Mouse (Mus musculus) forebrain, embryonic 13.5 days (tissue): ENCODE results near the gene Gatad1. TPM values are rescaled to one million over a fixed set of nuclear protein-coding genes. Genes with fewer than 3 reads are reported as not detected.
"Not testable (repeated sequence)": the region's sequence is repeated elsewhere in the genome, so short reads cannot be mapped to it uniquely, and the experiment has no call there.

Experiments used
- ATAC-seq: fragments of 200-750 bp; cut with Nextera tagmentation; 2 replicates; pipeline ENCODE4 v1.8.0; 2017
- H3K27ac ChIP-seq: fragments of 300-500 bp; sonication (generic); 2 replicates; pipeline ENCODE4 v1.5.1; 2015; ENCODE audit warnings: inconsistent platforms, mild to moderate bottlenecking, moderate library complexity
- H3K27me3 ChIP-seq: fragments of 300-500 bp; sonication (generic); 2 replicates; pipeline ENCODE4 v1.6.1; 2015; ENCODE audit warnings: mild to moderate bottlenecking, inconsistent platforms
- H3K36me3 ChIP-seq: fragments of 300-500 bp; sonication (generic); 2 replicates; pipeline ENCODE4 v1.6.1; 2015; ENCODE audit warnings: mild to moderate bottlenecking, inconsistent platforms; ENCODE audit not compliant: poor library complexity, severe bottlenecking
- H3K4me1 ChIP-seq: fragments of 300-500 bp; sonication (generic); 2 replicates; pipeline ENCODE4 v1.6.1; 2015; ENCODE audit warnings: inconsistent platforms
- H3K4me2 ChIP-seq: fragments of 300-500 bp; sonication (generic); 2 replicates; pipeline ENCODE4 v1.6.1; 2015; ENCODE audit warnings: inconsistent platforms, mild to moderate bottlenecking, moderate library complexity
- H3K4me3 ChIP-seq: fragments of 300-500 bp; sonication (generic); 2 replicates; pipeline ENCODE4 v1.5.1; 2015; ENCODE audit warnings: mild to moderate bottlenecking, inconsistent platforms
- H3K9ac ChIP-seq: fragments of 300-500 bp; sonication (generic); 2 replicates; pipeline ENCODE4 v1.6.1; 2015; ENCODE audit warnings: mild to moderate bottlenecking, inconsistent platforms
- H3K9me3 ChIP-seq: fragments of 300-500 bp; sonication (generic); replicated peaks from 2 replicates; pipeline ENCODE4 v1.6.1; 2016; ENCODE audit warnings: inconsistent platforms
- WGBS: fragments of 180-500 bp; shearing (Covaris S2); methylation state at CpG from one replicate; pipeline ENCODE4 v1.1.7; 2015; 5-methylcytosine and 5-hydroxymethylcytosine counted together
- polyA plus RNA-seq: library from polyadenylated mRNA; unstranded; fragments of >200 nt; fragmentation: Nextera tagmentation; extraction: Ambion mirVana; gene quantifications from 2 replicates; pipeline ENCODE4 v1.2.1, GENCODE M21; 2015

Gene Gatad1
- 65.8 and 69.3 TPM in 2 replicates for polyA plus RNA-seq

DNA sequence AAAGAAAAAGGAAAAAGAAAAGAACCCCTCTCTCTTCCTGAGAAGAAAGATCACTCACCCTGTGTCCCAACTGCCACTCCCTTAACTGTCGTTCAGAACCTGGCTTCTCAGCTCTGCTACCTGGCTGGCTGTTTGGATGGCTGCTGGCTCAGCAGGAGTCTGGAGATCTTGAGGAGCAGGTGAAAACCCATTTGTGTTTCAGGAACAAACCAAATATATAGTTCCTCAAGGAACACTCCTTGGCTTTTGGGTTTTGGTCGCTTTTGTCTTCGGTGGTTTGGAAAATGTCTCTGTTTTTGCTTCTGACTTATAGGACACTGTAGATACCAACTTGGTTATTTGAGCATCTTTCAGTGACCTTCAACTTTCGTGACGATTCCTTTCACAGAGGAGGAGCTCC, at the start of gene Gatad1:
Gene Gatad1 (minus strand): TSS at position 101 of the 400 bp plus-strand sequence.
- 75% methylated on average over 5 of the region's 5 CpGs for WGBS
- Histone ChIP-seq H3K4me3 (no peak within 1 kb of the TSS), H3K9ac (no peak within 1 kb of the TSS), H3K36me3 (no peaks in the 10 kb centered on the region), H3K27ac (no peak within 1 kb of the TSS), H3K4me2 (no peak within 1 kb of the TSS), H3K27me3 (no peaks in the 10 kb centered on the region), H3K9me3 (no peaks in the 10 kb centered on the region; the same call in 1 of the 2 replicates), H3K4me1 (no peaks in the 10 kb centered on the region)
- ATAC-seq, result no peak

DNA sequence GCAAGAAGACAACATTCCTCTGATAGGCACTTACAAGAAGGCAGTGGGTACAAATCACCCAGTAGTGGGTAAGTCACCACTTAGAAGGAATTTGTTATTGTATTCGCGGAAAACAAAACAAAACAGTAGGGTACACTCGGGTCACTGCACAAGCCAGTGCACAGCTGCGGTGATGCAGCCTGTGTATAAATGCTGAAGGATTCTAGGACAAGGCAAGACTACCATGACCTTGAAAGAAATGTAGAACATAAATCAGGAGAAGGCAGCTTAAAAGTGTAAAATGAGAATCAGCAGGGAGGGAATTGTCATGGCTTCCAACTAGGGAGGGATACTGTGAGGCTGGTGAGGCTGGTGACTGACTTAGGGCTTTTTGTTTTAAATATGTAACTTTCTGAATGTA, 45.2 kb upstream of the Gatad1 start:
- Histone ChIP-seq H3K36me3 (peaks cover 40% of the 10 kb centered on the region), H3K9ac (no peak overlapping the region), H3K4me2 (no peak overlapping the region), H3K9me3 (no peaks in the 10 kb centered on the region), H3K27ac (no peak overlapping the region), H3K4me3 (no peak overlapping the region), H3K27me3 (no peaks in the 10 kb centered on the region), H3K4me1 (no peaks in the 10 kb centered on the region)
- WGBS, result 95% methylated on average over 4 of the region's 4 CpGs
- no peak for ATAC-seq

DNA sequence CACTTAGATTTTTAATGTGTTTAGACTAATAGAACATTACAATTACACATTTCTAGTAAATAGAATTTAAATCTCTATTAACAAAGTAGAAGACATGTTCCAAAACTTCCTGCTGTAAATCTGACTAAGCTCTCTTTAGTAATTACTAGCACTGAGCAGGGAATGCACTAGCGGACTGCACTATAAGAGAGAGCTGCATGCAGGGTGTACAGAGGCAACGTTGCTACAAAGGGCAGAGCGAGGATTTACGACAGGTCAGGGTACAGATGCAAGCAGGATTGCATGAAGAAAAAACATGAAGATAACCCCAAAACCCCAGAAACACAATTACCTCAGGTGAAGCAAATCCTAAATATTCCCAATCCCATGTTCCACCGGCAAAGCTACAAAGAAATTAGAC, 43.0 kb upstream of the Gatad1 start:
- WGBS, result 97% methylated on average over 5 of the region's 5 CpGs
- Histone ChIP-seq H3K27ac (no peak overlapping the region), H3K4me3 (no peak overlapping the region), H3K9me3 (no peaks in the 10 kb centered on the region), H3K4me1 (no peaks in the 10 kb centered on the region), H3K9ac (no peak overlapping the region), H3K4me2 (no peak overlapping the region), H3K27me3 (no peaks in the 10 kb centered on the region), H3K36me3 (peaks cover 49% of the 10 kb centered on the region)
- ATAC-seq, result no peak

DNA sequence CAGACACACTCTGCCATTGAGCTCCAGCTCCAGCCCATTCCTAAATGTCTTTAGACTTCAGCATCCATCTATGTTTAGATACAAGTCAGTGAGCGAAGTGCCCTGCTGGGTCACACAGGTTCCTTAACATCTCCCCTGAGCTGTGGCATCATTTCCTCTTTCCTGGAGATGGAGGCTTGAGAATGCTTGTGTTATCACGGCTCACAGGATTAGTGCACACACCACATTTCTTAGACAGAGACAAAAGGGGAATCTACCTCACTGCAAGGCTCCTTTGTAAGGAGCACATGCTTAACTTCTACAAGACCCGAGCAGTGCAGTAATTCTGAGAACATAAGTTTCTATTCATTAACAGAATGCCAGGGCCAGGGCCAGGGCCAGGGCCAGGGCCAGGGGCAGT, 39.0 kb upstream of the Gatad1 start:
- no peak overlapping the region for H3K4me2 ChIP-seq
- peaks cover 69% of the 10 kb centered on the region for H3K36me3 ChIP-seq
- no peak for ATAC-seq
- H3K27me3 ChIP-seq, result no peaks in the 10 kb centered on the region
- H3K4me1 ChIP-seq, result no peaks in the 10 kb centered on the region
- H3K9me3 ChIP-seq, result no peaks in the 10 kb centered on the region
- 74% methylated on average over 3 of the region's 3 CpGs for WGBS
- no peak overlapping the region for H3K9ac ChIP-seq
- H3K27ac ChIP-seq, result no peak overlapping the region
- H3K4me3 ChIP-seq, result no peak overlapping the region

DNA sequence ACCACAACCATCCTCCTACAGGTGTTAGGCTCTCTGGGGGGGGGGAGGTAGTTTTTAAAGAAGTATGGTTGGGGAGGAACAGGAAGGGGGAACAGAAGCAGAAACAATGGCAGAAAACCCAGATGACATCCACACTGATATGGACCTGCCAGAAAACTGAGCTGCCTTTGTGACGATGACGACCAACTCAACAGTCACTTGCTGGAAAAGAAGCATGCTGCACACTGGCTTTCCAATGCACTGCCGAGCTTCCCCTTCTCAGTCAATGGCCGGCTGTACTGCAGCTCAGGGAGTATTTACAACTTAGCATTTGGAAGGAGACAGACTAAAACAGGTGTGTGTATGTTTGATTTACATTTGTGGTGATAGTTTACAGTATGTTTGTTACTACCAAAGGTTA, 38.2 kb upstream of the Gatad1 start:
- Histone ChIP-seq H3K4me2 (no peak overlapping the region), H3K27ac (no peak overlapping the region), H3K27me3 (no peaks in the 10 kb centered on the region), H3K4me3 (no peak overlapping the region), H3K9me3 (no peaks in the 10 kb centered on the region), H3K4me1 (no peaks in the 10 kb centered on the region), H3K9ac (no peak overlapping the region), H3K36me3 (peaks cover 66% of the 10 kb centered on the region)
- WGBS, result 87% methylated on average over 4 of the region's 4 CpGs
- no peak for ATAC-seq

DNA sequence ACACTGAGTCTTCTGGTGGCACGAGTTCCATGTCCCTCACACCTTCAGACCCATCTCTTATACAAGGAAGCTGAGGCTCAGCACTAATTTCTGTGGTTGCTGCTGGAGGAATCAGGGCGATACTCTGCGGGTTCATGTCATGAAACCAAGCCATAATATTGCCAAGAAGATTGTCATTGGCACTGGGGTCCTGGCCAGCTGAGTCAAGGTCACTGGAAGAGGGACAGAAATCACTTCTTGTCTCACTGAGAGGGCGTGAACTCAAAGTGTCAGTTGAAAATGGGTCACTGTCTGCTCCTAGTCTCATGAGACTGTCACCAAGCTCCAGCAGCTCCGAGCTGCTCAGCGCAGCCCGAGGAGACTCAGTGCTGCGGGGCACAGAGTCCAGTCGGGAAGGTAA, 36.0 kb upstream of the Gatad1 start:
- Histone ChIP-seq H3K4me2 (no peak overlapping the region), H3K27me3 (no peaks in the 10 kb centered on the region), H3K9ac (no peak overlapping the region), H3K36me3 (peaks cover 75% of the 10 kb centered on the region), H3K4me3 (no peak overlapping the region), H3K27ac (no peak overlapping the region), H3K4me1 (no peaks in the 10 kb centered on the region), H3K9me3 (no peaks in the 10 kb centered on the region)
- WGBS, result 94% methylated on average over 9 of the region's 9 CpGs
- no peak for ATAC-seq

DNA sequence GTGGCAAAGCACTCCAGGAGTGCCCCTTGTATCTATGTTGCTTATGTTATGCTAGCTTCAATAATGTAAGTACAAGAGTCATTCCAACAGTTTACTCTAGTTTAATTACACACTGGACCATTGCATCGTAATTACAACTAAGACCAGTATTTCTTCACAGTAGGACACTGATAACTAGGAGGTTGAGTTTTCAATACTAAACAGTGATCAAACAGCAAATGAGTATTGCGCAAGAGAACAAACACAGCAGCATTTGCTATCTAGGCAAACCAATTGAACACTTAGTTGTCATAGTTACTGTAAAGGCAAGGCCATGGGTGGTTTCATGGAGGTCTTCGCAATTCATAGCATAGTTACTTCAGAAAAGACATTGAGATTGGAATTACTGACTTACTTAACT, 34.3 kb upstream of the Gatad1 start:
- H3K9ac ChIP-seq, result no peak overlapping the region
- no peak overlapping the region for H3K4me2 ChIP-seq
- no peak overlapping the region for H3K4me3 ChIP-seq
- H3K4me1 ChIP-seq, result no peaks in the 10 kb centered on the region
- peaks cover 71% of the 10 kb centered on the region for H3K36me3 ChIP-seq
- WGBS, result 96% methylated on average over 3 of the region's 3 CpGs
- no peak overlapping the region for H3K27ac ChIP-seq
- ATAC-seq, result no peak
- H3K9me3 ChIP-seq, result no peaks in the 10 kb centered on the region
- H3K27me3 ChIP-seq, result no peaks in the 10 kb centered on the region

GRCm38 (mm10) chr5:3688298-3688697, 31.3 kb upstream of the Gatad1 start:
- H3K36me3 ChIP-seq, result peaks cover 45% of the 10 kb centered on the region
- no peak for ATAC-seq
- H3K27ac ChIP-seq, result no peak overlapping the region
- no peak overlapping the region for H3K4me2 ChIP-seq
- WGBS, result 96% methylated on average over 8 of the region's 8 CpGs
- H3K4me1 ChIP-seq, result no peaks in the 10 kb centered on the region; the same call in 1 of the 2 replicates
- H3K9me3 ChIP-seq, result no peaks in the 10 kb centered on the region
- H3K9ac ChIP-seq, result no peak overlapping the region
- no peak overlapping the region for H3K4me3 ChIP-seq
- H3K27me3 ChIP-seq, result no peaks in the 10 kb centered on the region

DNA sequence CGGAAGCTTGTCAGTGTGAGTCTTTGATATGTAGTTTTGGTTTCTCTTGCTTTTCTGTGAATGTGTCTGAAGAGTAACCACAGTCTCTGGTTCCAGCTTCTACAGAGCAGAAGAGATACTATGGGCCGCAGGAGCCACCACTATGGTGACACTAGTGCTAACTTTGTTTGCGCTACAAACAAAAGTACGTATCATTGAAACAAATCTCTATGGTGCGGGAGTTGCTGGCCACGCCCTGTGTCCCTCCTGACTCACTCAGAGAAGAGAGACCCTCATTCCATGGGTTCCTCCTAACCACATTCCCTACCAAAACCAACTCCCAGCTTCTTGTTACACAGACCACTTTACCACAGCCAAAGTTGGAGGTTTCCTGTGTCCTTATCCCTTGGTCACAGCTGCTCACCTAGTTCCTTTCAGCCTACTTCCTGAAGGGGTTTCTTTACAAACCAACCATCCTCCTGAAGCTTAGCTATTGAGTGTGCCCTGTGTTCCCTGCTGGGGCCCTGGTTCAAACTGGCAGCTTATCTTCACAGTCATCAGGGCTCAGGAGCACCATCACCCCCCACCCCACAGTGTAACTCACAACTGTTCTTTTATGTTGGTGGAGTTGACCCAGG, 13.1 kb upstream of the Gatad1 start:
- Histone ChIP-seq H3K9ac (no peak overlapping the region), H3K9me3 (no peaks in the 10 kb centered on the region), H3K4me1 (no peaks in the 10 kb centered on the region), H3K27me3 (no peaks in the 10 kb centered on the region), H3K36me3 (no peaks in the 10 kb centered on the region), H3K4me2 (no peak overlapping the region), H3K4me3 (no peak overlapping the region), H3K27ac (no peak overlapping the region)
- WGBS, result 89% methylated on average over 6 of the region's 6 CpGs
- ATAC-seq, result no peak

DNA sequence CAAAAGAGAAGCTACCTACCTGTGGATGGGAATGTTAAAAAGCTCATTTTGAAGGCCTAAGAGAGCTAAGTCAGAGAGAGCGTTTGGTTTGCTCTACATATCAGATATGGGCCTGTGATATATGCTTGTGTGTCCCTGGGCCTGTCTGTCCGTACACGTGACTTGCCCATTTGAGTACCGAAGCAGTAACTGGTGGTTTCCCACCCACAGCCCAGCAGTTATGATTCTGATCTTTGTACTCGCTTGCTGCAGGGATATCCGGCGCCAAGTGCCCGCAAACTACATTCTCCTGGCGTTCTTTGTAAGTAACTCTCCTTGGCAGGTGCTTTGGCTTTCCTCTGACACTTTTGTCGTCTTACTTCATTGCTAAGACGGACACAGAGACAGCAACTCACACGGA, 9.6 kb upstream of the Gatad1 start:
- no peak overlapping the region for H3K4me3 ChIP-seq
- H3K4me2 ChIP-seq, result no peak overlapping the region
- WGBS, result 92% methylated on average over 12 of the region's 12 CpGs
- H3K27ac ChIP-seq, result no peak overlapping the region
- H3K27me3 ChIP-seq, result no peaks in the 10 kb centered on the region
- H3K9me3 ChIP-seq, result no peaks in the 10 kb centered on the region
- H3K36me3 ChIP-seq, result no peaks in the 10 kb centered on the region
- no peak overlapping the region for H3K9ac ChIP-seq
- H3K4me1 ChIP-seq, result no peaks in the 10 kb centered on the region
- ATAC-seq, result no peak

DNA sequence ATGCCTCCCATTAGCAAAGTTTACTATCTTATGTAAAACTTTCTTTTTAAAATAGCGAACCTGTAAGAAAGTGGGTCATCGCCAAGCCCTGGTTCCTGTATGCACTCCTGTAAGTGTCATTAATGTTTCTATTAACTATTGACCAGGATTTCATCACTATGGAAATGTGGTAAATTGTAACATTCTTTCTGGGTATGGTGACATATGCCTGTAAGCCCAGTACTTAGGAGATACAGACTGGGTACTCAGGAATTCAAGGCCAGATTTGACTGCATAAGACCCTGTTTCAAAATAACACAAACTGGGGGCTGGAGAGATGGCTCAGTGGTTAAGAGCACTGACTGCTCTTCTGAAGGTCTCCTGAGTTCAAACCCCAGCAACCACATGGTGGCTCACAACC, 8.2 kb upstream of the Gatad1 start:
- no peak overlapping the region for H3K27ac ChIP-seq
- no peaks in the 10 kb centered on the region for H3K36me3 ChIP-seq
- no peaks in the 10 kb centered on the region for H3K4me1 ChIP-seq
- 89% methylated on average over 2 of the region's 2 CpGs for WGBS
- no peaks in the 10 kb centered on the region for H3K9me3 ChIP-seq
- H3K27me3 ChIP-seq, result no peaks in the 10 kb centered on the region
- H3K9ac ChIP-seq, result no peak overlapping the region
- no peak overlapping the region for H3K4me3 ChIP-seq
- ATAC-seq, result no peak
- H3K4me2 ChIP-seq, result no peak overlapping the region

DNA sequence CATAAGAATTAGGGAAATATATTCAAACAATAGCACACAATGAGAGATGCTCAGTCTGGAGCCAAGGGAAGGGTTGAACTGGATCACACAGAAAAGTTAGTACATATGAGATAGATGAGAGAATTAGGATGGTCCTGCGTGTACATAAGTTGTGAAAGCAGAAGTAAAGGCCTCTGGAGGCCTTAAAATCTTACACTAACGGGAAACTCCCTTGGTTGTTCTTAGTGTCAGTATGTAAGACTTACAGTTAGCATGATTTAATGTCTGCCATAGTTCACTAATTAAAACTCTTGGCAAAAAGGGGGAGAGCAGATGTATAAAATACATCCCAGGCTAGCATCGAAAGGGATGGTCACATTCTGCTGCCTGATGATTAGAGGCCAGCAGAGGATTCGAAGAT, 3.2 kb downstream of the Gatad1 start:
- Histone ChIP-seq H3K27me3 (no peaks in the 10 kb centered on the region), H3K4me1 (no peaks in the 10 kb centered on the region), H3K9me3 (no peaks in the 10 kb centered on the region; the same call in 1 of the 2 replicates), H3K36me3 (no peaks in the 10 kb centered on the region), H3K27ac (no peak overlapping the region), H3K9ac (no peak overlapping the region), H3K4me2 (no peak overlapping the region), H3K4me3 (no peak overlapping the region)
- 92% methylated on average over 4 of the region's 4 CpGs for WGBS
- no peak for ATAC-seq

- not testable (repeated sequence) for H3K9me3 ChIP-seq, H3K36me3 ChIP-seq, H3K4me2 ChIP-seq, H3K4me1 ChIP-seq, H3K27ac ChIP-seq, H3K27me3 ChIP-seq, ATAC-seq, H3K4me3 ChIP-seq, H3K9ac ChIP-seq
- WGBS, result 93% methylated on average over 19 of the region's 25 CpGs
Measured at GRCm38 (mm10) chr5:3652903-3653575, 3.9 kb downstream of the Gatad1 start.
